Mouse (Mus musculus) thymus, adult 2 months (tissue): ENCODE results near the gene Samd4b.

ENCODE experiments used
- CTCF ChIP-seq: fragments of 200-500 bp; IDR thresholded peaks from 2 replicates; pipeline ENCODE4 v1.5.1; 2012; ENCODE audit warnings: mild to moderate bottlenecking, control low read depth, low read length, moderate library complexity, borderline replicate concordance; ENCODE audit not compliant: control insufficient read depth, poor library complexity, insufficient read depth; ENCODE audit errors: extremely low read depth
- POLR2A ChIP-seq: fragments of 200-500 bp; IDR thresholded peaks from 2 replicates; pipeline ENCODE4 v1.6.1; 2012; ENCODE audit warnings: mild to moderate bottlenecking, low read length, control low read depth, moderate library complexity; ENCODE audit not compliant: control insufficient read depth, poor library complexity, insufficient read depth; ENCODE audit errors: extremely low read depth

DNA sequence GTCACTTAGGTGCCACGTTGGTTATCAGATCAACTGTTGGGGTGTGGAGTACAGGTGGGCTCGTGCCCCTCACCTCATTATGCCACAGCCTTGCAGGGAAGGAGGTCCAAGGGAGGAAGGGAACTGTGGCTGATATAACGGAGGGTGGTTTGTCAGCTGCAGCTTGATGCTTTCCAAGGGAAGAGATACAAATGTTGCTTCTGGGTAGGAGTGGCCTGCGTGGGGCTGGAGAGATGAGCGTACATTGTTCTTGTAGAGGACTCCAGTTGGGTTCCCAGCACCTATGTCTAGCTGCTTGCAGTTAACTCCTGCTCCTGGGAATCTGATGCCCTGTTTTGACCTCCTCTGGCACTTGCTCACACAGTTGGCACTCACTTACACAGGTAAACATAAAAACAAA lies 5.2 kb upstream of the Samd4b start:
- TF ChIP-seq CTCF (no peak), POLR2A (no peak)
